Mouse (Mus musculus) heart, embryonic 15.5 days (tissue): Measurements from ENCODE around the gene Hnrnpa0. TPM values are rescaled to one million over a fixed set of nuclear protein-coding genes. Genes with fewer than 3 reads are reported as not detected.

Source experiments
- ATAC-seq: fragments of 200-750 bp; cut with Nextera tagmentation; replicated peaks from 2 replicates; pipeline ENCODE4 v1.8.0; 2017; ENCODE audit warnings: low read depth, moderate TSS enrichment; ENCODE audit not compliant: insufficient number of reproducible peaks, insufficient read depth, low FRiP score
- H3K27ac ChIP-seq: fragments of 300-500 bp; sonication (generic); 2 replicates; pipeline ENCODE4 v1.5.1; 2015; ENCODE audit warnings: mild to moderate bottlenecking, inconsistent platforms
- H3K27me3 ChIP-seq: fragments of 300-500 bp; sonication (generic); 2 replicates; pipeline ENCODE4 v1.6.1; 2015; ENCODE audit warnings: inconsistent platforms
- H3K36me3 ChIP-seq: fragments of 300-500 bp; sonication (generic); 2 replicates; pipeline ENCODE4 v1.6.1; 2015; ENCODE audit warnings: mild to moderate bottlenecking, inconsistent platforms
- H3K4me1 ChIP-seq: fragments of 300-500 bp; sonication (generic); replicated peaks from 2 replicates; pipeline ENCODE4 v1.6.1; 2015; ENCODE audit warnings: inconsistent platforms
- H3K4me2 ChIP-seq: fragments of 300-500 bp; sonication (generic); 2 replicates; pipeline ENCODE4 v1.6.1; 2015; ENCODE audit warnings: inconsistent platforms, mild to moderate bottlenecking, moderate library complexity
- H3K4me3 ChIP-seq: fragments of 300-500 bp; sonication (generic); 2 replicates; pipeline ENCODE4 v1.5.1; 2015; ENCODE audit warnings: mild to moderate bottlenecking, inconsistent platforms
- H3K9ac ChIP-seq: fragments of 300-500 bp; sonication (generic); 2 replicates; pipeline ENCODE4 v1.6.1; 2015; ENCODE audit warnings: mild to moderate bottlenecking, inconsistent platforms
- H3K9me3 ChIP-seq: fragments of 300-500 bp; sonication (generic); replicated peaks from 2 replicates; pipeline ENCODE4 v1.6.1; 2016; ENCODE audit warnings: inconsistent platforms
- WGBS: fragments of 180-500 bp; shearing (Covaris S2); methylation state at CpG from one replicate; pipeline ENCODE4 v1.1.7; 2015; ENCODE audit warnings: mixed read lengths; 5-methylcytosine and 5-hydroxymethylcytosine counted together
- polyA plus RNA-seq: library from polyadenylated mRNA; unstranded; fragments of >200 nt; fragmentation: Nextera tagmentation; extraction: Ambion mirVana; gene quantifications from 2 replicates; pipeline ENCODE4 v1.2.1, GENCODE M21; 2015

Gene Hnrnpa0
- polyA plus RNA-seq, 1 experiment from 2014 or later = 21.0 TPM

GRCm38 (mm10) chr13:58126126-58126525 is 2.2 kb downstream of the Hnrnpa0 start:
- Histone ChIP-seq H3K9me3 (no peaks in the 10 kb centered on the region), H3K4me3 (peak overlapping the region; percentile 39), H3K27ac (no peak overlapping the region), H3K4me2 (peak overlapping the region; percentile 69), H3K4me1 (peaks cover 42% of the 10 kb centered on the region), H3K27me3 (no peaks in the 10 kb centered on the region), H3K36me3 (no peaks in the 10 kb centered on the region), H3K9ac (no peak overlapping the region)
- no peak for ATAC-seq
- WGBS = 25% methylated on average over 7 of the region's 7 CpGs

- 45% methylated on average over 2 of the region's 2 CpGs for WGBS
- no peaks in the 10 kb centered on the region for H3K36me3 ChIP-seq
- ATAC-seq = no peak
- no peak overlapping the region for H3K4me3 ChIP-seq
- H3K27ac ChIP-seq = no peak overlapping the region
- peaks cover 41% of the 10 kb centered on the region for H3K4me1 ChIP-seq
- no peaks in the 10 kb centered on the region for H3K9me3 ChIP-seq
- no peak overlapping the region for H3K9ac ChIP-seq
- H3K27me3 ChIP-seq = no peaks in the 10 kb centered on the region
- peak overlapping the region; percentile 69; the same call in 1 of the 2 replicates for H3K4me2 ChIP-seq
Observed at GRCm38 (mm10) chr13:58124989-58125388, 3.4 kb downstream of the Hnrnpa0 start.

- Histone ChIP-seq H3K4me1 (peaks cover 34% of the 10 kb centered on the region), H3K27ac (no peak overlapping the region), H3K9ac (no peak overlapping the region), H3K4me3 (no peak overlapping the region), H3K36me3 (no peaks in the 10 kb centered on the region), H3K4me2 (no peak overlapping the region), H3K9me3 (no peaks in the 10 kb centered on the region), H3K27me3 (no peaks in the 10 kb centered on the region)
- ATAC-seq = no peak
- WGBS = 81% methylated on average over 3 of the region's 3 CpGs
Observed at GRCm38 (mm10) chr13:58124278-58124677, 4.1 kb downstream of the Hnrnpa0 start.

- Histone ChIP-seq H3K9ac (no peak overlapping the region), H3K27ac (no peak overlapping the region), H3K27me3 (no peaks in the 10 kb centered on the region), H3K9me3 (no peaks in the 10 kb centered on the region), H3K4me1 (peaks cover 34% of the 10 kb centered on the region), H3K4me3 (no peak overlapping the region), H3K36me3 (no peaks in the 10 kb centered on the region), H3K4me2 (no peak overlapping the region)
- no peak for ATAC-seq
- WGBS = 65% methylated on average over 8 of the region's 8 CpGs
Observed at GRCm38 (mm10) chr13:58123381-58123780, 5.0 kb downstream of the Hnrnpa0 start.

GRCm38 (mm10) chr13:58122786-58123297 is 5.5 kb downstream of the Hnrnpa0 start:
- WGBS = 63% methylated on average over 10 of the region's 10 CpGs
- no peak overlapping the region for H3K4me2 ChIP-seq

GRCm38 (mm10) chr13:58117318-58118017 is 10.9 kb downstream of the Hnrnpa0 start:
- no peak for ATAC-seq
- no peak overlapping the region for H3K27ac ChIP-seq
- no peak overlapping the region for H3K4me2 ChIP-seq
- 54% methylated on average over 8 of the region's 8 CpGs for WGBS
- no peaks in the 10 kb centered on the region for H3K9me3 ChIP-seq
- peaks cover 28% of the 10 kb centered on the region for H3K4me1 ChIP-seq
- no peaks in the 10 kb centered on the region for H3K36me3 ChIP-seq
- H3K27me3 ChIP-seq = no peaks in the 10 kb centered on the region
- no peak overlapping the region for H3K9ac ChIP-seq
- H3K4me3 ChIP-seq = no peak overlapping the region

More at GRCm38 (mm10) chr13:58122786-58123297, 5.5 kb downstream of the Hnrnpa0 start:
- ATAC-seq = no peak
- Histone ChIP-seq H3K4me3 (no peak overlapping the region), H3K36me3 (no peaks in the 10 kb centered on the region), H3K27me3 (no peaks in the 10 kb centered on the region), H3K9me3 (no peaks in the 10 kb centered on the region), H3K4me1 (peaks cover 34% of the 10 kb centered on the region), H3K9ac (no peak overlapping the region), H3K27ac (no peak overlapping the region)

- H3K9me3 ChIP-seq = no peaks in the 10 kb centered on the region
- 85% methylated on average over 2 of the region's 2 CpGs for WGBS
- no peak for ATAC-seq
- no peaks in the 10 kb centered on the region for H3K27me3 ChIP-seq
- no peak overlapping the region for H3K27ac ChIP-seq
- H3K9ac ChIP-seq = no peak overlapping the region
- no peaks in the 10 kb centered on the region for H3K36me3 ChIP-seq
- H3K4me1 ChIP-seq = peaks cover 34% of the 10 kb centered on the region
- H3K4me3 ChIP-seq = no peak overlapping the region
- H3K4me2 ChIP-seq = no peak overlapping the region
Observed at GRCm38 (mm10) chr13:58116801-58117200, 11.6 kb downstream of the Hnrnpa0 start.

GRCm38 (mm10) chr13:58115227-58115626 is 13.1 kb downstream of the Hnrnpa0 start:
- Histone ChIP-seq H3K4me2 (peak overlapping the region; percentile 38), H3K27ac (peak overlapping the region; percentile 17), H3K9ac (no peak overlapping the region), H3K9me3 (no peaks in the 10 kb centered on the region), H3K4me3 (no peak overlapping the region), H3K27me3 (no peaks in the 10 kb centered on the region), H3K36me3 (no peaks in the 10 kb centered on the region), H3K4me1 (peaks cover 30% of the 10 kb centered on the region)
- whole genome bisulfite sequencing = 28% methylated on average over 13 of the region's 13 CpGs
- ATAC-seq = peak; percentile 74

- H3K4me2 ChIP-seq = peak within 1 kb of the TSS; percentile 77
- H3K4me3 ChIP-seq = peak within 1 kb of the TSS; percentile 63
- H3K27me3 ChIP-seq = no peaks in the 10 kb centered on the region
- peak within 1 kb of the TSS; percentile 57 for H3K9ac ChIP-seq
- peaks cover 34% of the 10 kb centered on the region for H3K4me1 ChIP-seq
- peak; percentile 80 for ATAC-seq
- H3K9me3 ChIP-seq = no peaks in the 10 kb centered on the region
- under 1% methylated on average over 35 of the region's 35 CpGs for WGBS
- peak within 1 kb of the TSS; percentile 67 for H3K27ac ChIP-seq
- no peaks in the 10 kb centered on the region for H3K36me3 ChIP-seq
Observed at GRCm38 (mm10) chr13:58113061-58113900, 15.1 kb downstream of the Hnrnpa0 start, which contains the start of gene Klhl3. Klhl3 (minus strand) TSS chr13:58113592.

GRCm38 (mm10) chr13:58112601-58113041 is 15.7 kb downstream of the Hnrnpa0 start:
- H3K9ac ChIP-seq = peak overlapping the region; percentile 57
- H3K4me1 ChIP-seq = peaks cover 34% of the 10 kb centered on the region
- H3K4me3 ChIP-seq = peak overlapping the region; percentile 63
- no peaks in the 10 kb centered on the region for H3K36me3 ChIP-seq
- no peaks in the 10 kb centered on the region for H3K27me3 ChIP-seq
- H3K9me3 ChIP-seq = no peaks in the 10 kb centered on the region
- peak overlapping the region; percentile 77 for H3K4me2 ChIP-seq
- peak overlapping the region; percentile 67 for H3K27ac ChIP-seq
- WGBS = 18% methylated on average over 11 of the region's 11 CpGs
- ATAC-seq = no peak

- Histone ChIP-seq H3K27me3 (no peaks in the 10 kb centered on the region), H3K4me1 (peaks cover 34% of the 10 kb centered on the region), H3K9ac (peak overlapping the region; percentile 57; the same call in 1 of the 2 replicates), H3K27ac (no peak overlapping the region), H3K4me3 (peak overlapping the region; percentile 63), H3K36me3 (no peaks in the 10 kb centered on the region), H3K9me3 (no peaks in the 10 kb centered on the region), H3K4me2 (peak overlapping the region; percentile 77)
- WGBS = 58% methylated on average over 10 of the region's 10 CpGs
- ATAC-seq = no peak
Observed at GRCm38 (mm10) chr13:58112191-58112590, 16.2 kb downstream of the Hnrnpa0 start.
